Mouse (Mus musculus) testis, postnatal 10 days (tissue): Measurements from ENCODE around the gene Dynll2.

ENCODE experiments used
- DNase-seq: peaks from one replicate; pipeline ENCODE4 v3.0.0; 2021; ENCODE audit warnings: low spot score

The Dynll2 gene

GRCm38 (mm10) chr11:87986831-87987793, at the start of gene Dynll2:
TSS of gene Dynll2 (minus strand) at chr11:87987533.
- peak; percentile 91 for DNase-seq

DNA sequence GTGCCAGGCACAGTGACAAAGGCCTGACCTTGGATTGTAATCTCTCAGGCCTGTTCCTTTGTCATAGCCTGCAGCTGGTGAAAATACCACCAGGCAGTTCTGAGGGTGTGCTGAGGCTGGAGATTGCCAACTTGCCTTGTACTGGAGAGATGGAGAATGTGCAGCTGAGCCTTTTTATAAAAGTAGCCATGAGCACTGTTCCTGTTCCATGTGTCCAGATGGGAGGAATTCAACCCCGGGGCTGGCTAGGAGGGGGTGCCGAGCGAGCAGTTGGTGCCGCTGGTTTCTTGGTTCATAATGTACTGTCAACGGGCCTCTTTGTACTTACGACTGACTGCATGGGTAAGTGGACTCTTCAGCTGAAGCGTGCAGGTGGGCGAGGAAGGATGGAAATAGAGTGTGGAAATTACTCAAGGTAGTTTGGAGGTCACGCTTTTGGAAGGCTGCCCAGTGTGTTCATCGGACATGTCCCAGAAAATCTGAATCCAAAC, 49.5 kb upstream of the Dynll2 start:
- DNase-seq, result no peak

GRCm38 (mm10) chr11:88035970-88036369, 48.6 kb upstream of the Dynll2 start:
- DNase-seq, result no peak

GRCm38 (mm10) chr11:88031753-88032152, 44.4 kb upstream of the Dynll2 start:
- DNase-seq, result no peak

- no peak for DNase-seq
Measured at GRCm38 (mm10) chr11:88030836-88031235, 43.5 kb upstream of the Dynll2 start.

DNA sequence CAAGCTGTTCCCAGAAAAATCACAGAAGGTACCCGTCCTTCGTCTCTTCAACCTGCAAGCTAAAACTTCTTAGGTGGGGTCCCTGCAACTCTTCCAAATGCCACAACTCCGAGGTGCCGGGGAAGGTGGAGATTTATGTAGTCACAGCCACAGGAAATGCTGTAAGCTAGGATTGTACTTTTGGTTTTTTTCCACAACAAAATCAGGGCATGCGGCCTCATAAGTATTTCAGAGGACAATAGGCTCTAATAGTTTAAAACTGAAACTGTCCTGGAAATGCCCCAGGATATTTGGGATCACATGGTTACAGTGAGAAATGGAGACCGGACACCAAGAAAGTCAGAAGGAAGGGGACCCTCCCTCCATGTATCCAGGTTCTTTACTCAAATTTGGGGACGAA, 42.9 kb upstream of the Dynll2 start:
- DNase-seq, result no peak

DNA sequence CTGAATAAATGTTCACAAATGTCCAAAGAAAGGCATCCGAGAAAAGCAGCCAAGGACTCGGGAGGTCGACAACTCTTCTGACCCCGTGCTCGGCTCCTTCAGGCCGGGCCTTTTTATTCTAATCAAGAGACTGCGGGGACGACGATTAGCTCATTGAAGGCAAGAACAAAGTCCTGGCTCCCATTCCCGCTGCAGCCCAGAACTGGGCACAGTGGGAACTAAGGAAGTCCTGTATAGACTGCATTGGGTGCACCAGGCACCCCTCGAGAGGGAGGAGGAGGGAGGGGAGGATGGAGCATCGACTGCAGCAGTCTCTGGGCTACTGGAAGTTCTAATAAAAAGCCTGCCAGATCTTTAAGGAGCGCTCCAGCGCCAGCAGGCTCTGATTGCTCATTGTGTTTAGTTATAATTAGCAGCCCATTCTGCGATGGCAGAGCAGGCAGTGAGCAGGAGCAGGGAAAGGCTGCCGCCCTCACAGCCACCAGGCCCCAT, 40.9 kb upstream of the Dynll2 start:
- no peak for DNase-seq

- no peak for DNase-seq
Measured at GRCm38 (mm10) chr11:88027391-88028035, 40.2 kb upstream of the Dynll2 start.

- no peak for DNase-seq
Measured at GRCm38 (mm10) chr11:88023933-88024332, 36.6 kb upstream of the Dynll2 start.

- no peak for DNase-seq
Measured at GRCm38 (mm10) chr11:88015795-88016194, 28.5 kb upstream of the Dynll2 start.

DNA sequence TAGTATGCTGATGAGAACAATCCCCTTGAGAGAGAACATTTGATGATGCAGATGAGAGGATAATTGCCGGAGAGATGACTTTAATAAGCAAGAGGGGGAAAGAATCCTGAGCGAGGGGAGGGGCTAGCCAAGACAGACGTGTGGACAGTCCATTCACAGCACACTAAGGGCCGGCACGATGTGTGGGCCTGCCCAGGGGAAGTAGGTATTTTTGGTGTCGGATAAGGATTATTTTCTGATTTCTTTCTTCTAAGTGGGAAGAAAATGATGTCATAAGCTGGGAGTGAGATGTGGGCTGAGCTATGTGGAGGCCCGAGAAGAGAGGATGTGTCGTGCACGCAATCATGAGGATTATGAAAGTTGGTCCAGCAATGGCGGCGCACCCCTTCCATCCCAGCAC, 27.8 kb upstream of the Dynll2 start:
- no peak for DNase-seq

DNA sequence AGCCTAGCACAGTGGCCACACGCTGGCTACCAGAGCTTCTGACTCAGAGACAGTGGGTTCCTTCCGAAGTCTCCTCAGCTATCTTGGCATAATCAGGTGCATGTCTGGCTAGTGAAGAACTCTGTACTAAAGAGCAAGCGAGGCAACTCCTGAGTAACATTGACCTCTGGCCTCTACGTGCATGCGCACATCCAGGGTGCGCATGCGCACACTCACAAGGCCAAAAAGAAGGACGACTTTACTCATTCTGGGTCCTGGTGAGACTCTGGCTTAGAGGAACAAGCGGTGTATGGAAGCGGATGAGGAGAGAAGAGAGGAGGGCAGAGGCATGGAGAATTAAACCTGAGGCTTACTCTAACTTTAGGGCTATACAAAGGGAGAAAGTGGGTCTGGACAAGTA, 26.3 kb upstream of the Dynll2 start:
- no peak for DNase-seq

GRCm38 (mm10) chr11:88012621-88013244, 25.4 kb upstream of the Dynll2 start:
- DNase-seq, result no peak

- DNase-seq, result no peak
Measured at GRCm38 (mm10) chr11:88011914-88012419, 24.6 kb upstream of the Dynll2 start.

- no peak for DNase-seq
Measured at GRCm38 (mm10) chr11:88011208-88011913, 24.0 kb upstream of the Dynll2 start.

DNA sequence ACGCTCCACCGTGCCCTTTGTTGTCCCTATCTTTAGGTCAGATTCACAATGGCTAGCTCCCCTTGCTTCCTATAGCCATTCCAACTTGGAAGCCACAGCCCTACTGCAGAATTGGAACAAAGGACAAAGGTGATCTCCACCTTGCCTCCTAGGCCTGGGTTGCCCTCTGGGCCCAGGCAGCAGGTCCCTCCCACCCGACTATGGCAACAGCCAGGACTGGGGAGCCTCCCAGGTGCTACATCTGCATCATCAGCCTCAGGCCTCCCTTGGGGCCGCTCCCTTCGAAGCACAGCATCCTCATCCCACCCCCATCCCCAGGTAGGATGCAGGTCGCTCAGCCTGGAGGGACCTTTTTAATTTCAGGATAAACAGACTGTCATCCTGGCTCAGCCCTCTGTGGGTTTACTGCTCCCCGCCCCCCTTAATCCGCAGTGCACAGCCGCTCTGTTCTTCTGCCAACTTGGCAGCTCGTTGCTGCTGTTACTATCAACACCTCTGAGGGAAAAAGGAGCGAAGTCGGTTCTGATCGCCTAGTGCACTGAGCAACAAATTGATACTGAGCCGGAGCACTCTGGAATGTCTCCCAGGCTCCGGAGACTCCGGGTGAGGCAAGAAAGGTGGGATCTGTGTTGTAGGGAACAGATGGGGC, 22.3 kb upstream of the Dynll2 start:
- peak; percentile 51 for DNase-seq

DNA sequence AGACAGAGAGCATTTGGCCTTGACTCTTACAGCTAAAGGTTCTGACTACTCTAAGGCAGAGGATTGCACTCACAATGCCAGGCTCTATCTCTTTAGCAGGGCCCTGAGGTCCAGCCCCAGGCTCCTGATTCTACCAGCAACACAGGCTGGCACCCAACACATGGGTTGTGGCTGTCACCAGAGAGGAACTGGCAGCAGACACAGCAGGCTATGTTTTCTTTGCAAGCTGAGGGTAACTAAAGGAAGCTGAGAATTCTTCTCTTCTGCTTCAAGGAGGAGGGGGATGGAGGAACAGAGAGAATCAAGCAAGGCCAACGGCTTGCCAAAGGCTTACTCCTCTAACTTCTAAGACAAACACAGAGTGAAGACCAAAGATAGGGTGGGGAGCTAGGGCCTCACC, 21.3 kb upstream of the Dynll2 start:
- no peak for DNase-seq

GRCm38 (mm10) chr11:88004123-88004522, 16.8 kb upstream of the Dynll2 start:
- DNase-seq, result no peak

GRCm38 (mm10) chr11:88002738-88003137, 15.4 kb upstream of the Dynll2 start:
- no peak for DNase-seq

GRCm38 (mm10) chr11:87999751-88000150, 12.4 kb upstream of the Dynll2 start:
- DNase-seq, result no peak

DNA sequence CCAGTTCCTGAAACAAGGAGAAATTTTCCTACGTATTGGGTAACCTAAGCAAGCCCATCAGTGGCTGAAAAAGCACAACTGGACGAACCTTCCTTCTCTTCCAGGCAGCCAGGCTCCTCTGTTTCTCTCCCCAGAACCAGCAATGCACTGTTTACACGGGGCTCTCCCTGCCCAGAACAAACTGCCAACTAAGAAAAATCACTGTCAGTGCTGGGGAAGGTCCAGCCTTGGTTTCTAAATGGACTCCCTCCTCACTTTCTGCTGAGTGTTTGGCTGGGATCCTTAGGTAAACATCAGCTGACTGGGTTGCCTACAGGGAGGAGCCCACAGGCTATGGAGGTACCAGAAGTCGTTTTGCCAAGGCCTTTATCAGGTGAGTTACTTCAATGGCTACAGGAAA, 4.5 kb upstream of the Dynll2 start:
- no peak for DNase-seq
